Mouse (Mus musculus): Measurements from ENCODE around the gene Gm34653. TPM values are rescaled to one million over a fixed set of nuclear protein-coding genes. Genes with fewer than 3 reads are reported as not detected.
"Not testable (repeated sequence)": the region's sequence is repeated elsewhere in the genome, so short reads cannot be mapped to it uniquely, and the experiment has no call there.

The Gm34653 gene
- 0.13 TPM in 1 of 2 replicates, not detected in the other for polyA plus RNA-seq (2016; fragmentation: Nextera tagmentation; extraction: Ambion mirVana)

DNA sequence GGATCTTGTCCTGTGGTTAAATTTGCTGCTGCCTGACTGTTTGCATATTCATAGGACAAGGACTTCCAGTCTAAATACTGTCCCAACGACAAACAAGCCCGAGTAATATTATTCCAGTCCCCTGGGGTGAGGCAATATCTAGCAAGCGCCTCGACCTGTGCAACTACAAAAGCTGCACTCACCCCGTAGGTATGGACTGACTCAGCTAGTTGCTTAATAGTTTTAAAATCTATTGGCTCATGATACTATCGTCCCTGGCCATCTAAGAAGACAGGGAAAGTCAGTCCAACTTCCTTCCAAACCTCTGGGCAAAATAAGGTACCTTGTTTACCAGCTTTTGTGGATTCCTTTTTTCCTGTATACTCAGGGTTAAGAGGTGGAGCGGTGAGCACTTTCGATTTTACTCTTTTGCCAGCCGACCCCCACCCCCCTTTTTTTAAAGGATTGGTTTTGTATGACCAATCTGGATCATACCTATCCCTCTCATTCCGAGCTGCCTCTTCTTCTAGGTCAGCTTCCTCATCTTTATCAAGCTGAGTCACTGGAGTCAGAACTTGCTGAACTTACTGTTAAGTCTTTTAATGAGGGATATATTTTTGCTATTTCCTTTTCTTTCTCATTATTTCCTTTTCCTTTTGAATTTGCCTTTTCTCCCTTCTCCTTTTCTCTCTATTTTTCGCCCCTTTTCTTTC is at the start of gene Gm34653:
TSS of gene Gm34653 (plus strand) at position 242 of the 692 bp plus-strand sequence.
- not testable (repeated sequence) for ATAC-seq (ENCODE audit: insufficient number of reproducible peaks, insufficient read depth, low FRiP score, low TSS enrichment); H3K27me3 ChIP-seq; H3K27ac ChIP-seq; H3K9ac ChIP-seq; H3K4me3 ChIP-seq; H3K4me2 ChIP-seq (replicated peaks); H3K9me3 ChIP-seq; H3K36me3 ChIP-seq; H3K4me1 ChIP-seq
- WGBS = 71% methylated on average over 11 of the region's 11 CpGs

DNA sequence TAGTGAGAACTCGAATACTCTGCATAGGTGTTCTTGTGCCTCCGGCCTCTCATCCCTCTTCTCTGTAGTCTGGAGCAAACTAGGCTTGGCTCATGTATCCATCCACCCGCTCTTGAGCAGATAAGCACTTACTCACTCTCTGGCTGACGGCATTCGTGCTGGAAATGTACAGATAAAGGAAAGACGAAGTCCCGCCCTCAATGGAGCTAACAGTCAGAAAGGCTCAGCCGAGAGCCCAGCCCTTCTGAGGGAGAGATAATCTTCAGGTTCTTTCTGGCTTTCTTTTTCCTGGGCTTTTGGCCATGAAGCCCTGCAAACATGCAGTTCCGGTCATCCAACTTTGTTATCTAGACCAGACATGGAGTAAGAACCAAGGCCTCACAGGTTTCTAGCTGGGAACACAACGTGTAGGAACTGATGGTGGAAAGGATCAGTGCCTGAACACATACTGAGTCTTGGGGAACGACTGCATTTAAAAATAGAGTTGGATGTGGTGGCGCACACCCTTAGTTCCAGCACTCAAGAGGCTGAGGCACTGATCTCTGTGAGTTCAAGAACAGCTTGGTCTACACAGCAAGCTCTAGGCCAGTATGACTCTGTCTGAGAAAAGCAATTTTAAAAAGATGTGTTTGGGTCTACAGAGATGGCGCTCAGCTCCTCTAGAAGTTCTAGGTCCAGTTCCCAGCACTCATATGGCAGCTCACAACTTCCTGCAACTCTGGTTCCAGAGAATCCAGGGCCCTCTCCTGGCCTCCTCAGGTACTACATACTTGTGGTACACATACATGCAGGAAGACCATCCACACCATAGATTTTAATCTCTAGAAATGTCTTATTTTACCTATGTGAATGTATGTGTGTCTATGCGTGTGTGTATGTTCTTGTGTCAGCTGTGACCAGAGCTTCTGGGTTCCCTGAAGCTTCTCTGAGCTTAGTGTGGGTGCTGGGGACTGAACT is 49.5 kb upstream of the Gm34653 start:
- Histone ChIP-seq H3K4me3 (no peak overlapping the region), H3K27ac (no peak overlapping the region), H3K36me3 (peaks cover 58% of the 10 kb centered on the region), H3K27me3 (no peaks in the 10 kb centered on the region), H3K4me1 (no peaks in the 10 kb centered on the region), H3K4me2 (replicated peaks) (no peak overlapping the region), H3K9ac (no peak overlapping the region), H3K9me3 (no peaks in the 10 kb centered on the region)
- 91% methylated on average over 14 of the region's 14 CpGs for WGBS
- ATAC-seq (ENCODE audit: insufficient number of reproducible peaks, insufficient read depth, low FRiP score, low TSS enrichment) = no peak

GRCm38 (mm10) chr2:34784085-34784484 is 48.7 kb upstream of the Gm34653 start:
- 84% methylated on average over 2 of the region's 2 CpGs for WGBS
- H3K36me3 ChIP-seq = peaks cover 57% of the 10 kb centered on the region

GRCm38 (mm10) chr2:34790282-34790681 is 42.5 kb upstream of the Gm34653 start:
- Histone ChIP-seq H3K27ac (no peak overlapping the region), H3K9ac (no peak overlapping the region), H3K4me2 (replicated peaks) (no peak overlapping the region), H3K36me3 (peaks cover 41% of the 10 kb centered on the region), H3K27me3 (no peaks in the 10 kb centered on the region), H3K4me3 (no peak overlapping the region), H3K4me1 (no peaks in the 10 kb centered on the region), H3K9me3 (no peaks in the 10 kb centered on the region)
- 90% methylated on average over 8 of the region's 8 CpGs for WGBS
- ATAC-seq (ENCODE audit: insufficient number of reproducible peaks, insufficient read depth, low FRiP score, low TSS enrichment) = no peak

More at GRCm38 (mm10) chr2:34784085-34784484, 48.7 kb upstream of the Gm34653 start:
- ATAC-seq (ENCODE audit: insufficient number of reproducible peaks, insufficient read depth, low FRiP score, low TSS enrichment) = no peak
- H3K4me1 ChIP-seq = no peaks in the 10 kb centered on the region
- no peak overlapping the region for H3K4me3 ChIP-seq
- H3K9me3 ChIP-seq = no peaks in the 10 kb centered on the region
- no peak overlapping the region for H3K27ac ChIP-seq
- no peak overlapping the region for H3K9ac ChIP-seq
- no peaks in the 10 kb centered on the region for H3K27me3 ChIP-seq
- no peak overlapping the region for H3K4me2 ChIP-seq (replicated peaks)

DNA sequence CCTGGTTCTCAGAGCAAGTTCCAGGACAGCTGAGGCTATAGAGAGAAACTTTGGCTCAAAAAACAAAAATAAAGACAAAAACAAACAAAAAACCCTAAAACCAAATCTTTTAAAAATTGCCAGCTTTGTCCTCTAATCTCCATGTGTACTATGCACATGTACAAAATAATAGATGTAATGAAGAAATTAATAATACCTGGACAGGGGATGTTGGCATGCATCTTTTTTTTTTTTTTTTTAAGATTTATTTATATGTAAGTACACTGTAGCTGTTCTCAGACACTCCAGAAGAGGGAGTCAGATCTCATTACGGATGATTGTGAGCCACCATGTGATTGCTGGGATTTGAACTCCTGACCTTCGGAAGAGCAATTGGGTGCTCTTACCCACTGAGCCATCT is 40.3 kb upstream of the Gm34653 start:
- not testable (repeated sequence) for H3K4me1 ChIP-seq; H3K9me3 ChIP-seq; ATAC-seq (ENCODE audit: insufficient number of reproducible peaks, insufficient read depth, low FRiP score, low TSS enrichment); H3K27me3 ChIP-seq; H3K4me2 ChIP-seq (replicated peaks); H3K4me3 ChIP-seq; H3K9ac ChIP-seq; H3K27ac ChIP-seq
- WGBS = 93% methylated on average over 2 of the region's 2 CpGs
- peaks cover 32% of the 10 kb centered on the region for H3K36me3 ChIP-seq

DNA sequence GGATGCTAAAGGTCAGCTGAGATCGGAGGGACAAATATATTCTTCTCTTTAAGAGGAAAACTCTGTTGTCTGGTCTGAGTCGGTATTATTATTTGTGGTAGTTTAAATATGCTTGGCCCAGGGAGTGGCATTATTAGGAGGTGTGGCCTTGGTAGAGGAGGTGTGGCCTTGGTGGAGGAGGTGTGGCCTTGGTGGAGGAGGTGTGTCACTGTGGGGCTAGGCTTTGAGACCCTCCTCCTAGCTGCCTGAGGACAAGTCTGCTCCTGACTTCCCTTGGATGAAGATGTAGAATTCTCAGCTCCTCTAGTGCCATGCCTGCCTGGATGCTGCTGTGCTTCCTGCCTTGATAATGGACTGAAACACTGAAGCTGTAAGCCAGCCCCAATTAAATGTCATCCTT is 38.3 kb upstream of the Gm34653 start:
- Histone ChIP-seq H3K9ac (no peak overlapping the region), H3K4me1 (peaks cover 4% of the 10 kb centered on the region; the same call in 1 of the 2 replicates), H3K9me3 (no peaks in the 10 kb centered on the region), H3K27ac (no peak overlapping the region), H3K4me2 (replicated peaks) (no peak overlapping the region), H3K27me3 (no peaks in the 10 kb centered on the region), H3K36me3 (peaks cover 21% of the 10 kb centered on the region), H3K4me3 (no peak overlapping the region)
- 92% methylated on average over 2 of the region's 2 CpGs for WGBS
- no peak for ATAC-seq (ENCODE audit: insufficient number of reproducible peaks, insufficient read depth, low FRiP score, low TSS enrichment)

- ATAC-seq (ENCODE audit: insufficient number of reproducible peaks, insufficient read depth, low FRiP score, low TSS enrichment) = no peak
- no peaks in the 10 kb centered on the region for H3K9me3 ChIP-seq
- no peak overlapping the region for H3K4me2 ChIP-seq (replicated peaks)
- WGBS = 91% methylated on average over 7 of the region's 7 CpGs
- no peak overlapping the region for H3K9ac ChIP-seq
- no peak overlapping the region for H3K27ac ChIP-seq
- H3K27me3 ChIP-seq = no peaks in the 10 kb centered on the region
- H3K4me3 ChIP-seq = no peak overlapping the region
- peaks cover 4% of the 10 kb centered on the region; the same call in 1 of the 2 replicates for H3K4me1 ChIP-seq
- H3K36me3 ChIP-seq = peaks cover 14% of the 10 kb centered on the region
Observed at GRCm38 (mm10) chr2:34795426-34795825, 37.4 kb upstream of the Gm34653 start.

GRCm38 (mm10) chr2:34799357-34800256 is 33.2 kb upstream of the Gm34653 start, which contains the start of gene Rabepk:
Gene Rabepk (minus strand): TSS chr2:34799912.
- H3K36me3 ChIP-seq = peaks cover 4% of the 10 kb centered on the region; the same call in 1 of the 2 replicates
- H3K4me3 ChIP-seq = peak within 1 kb of the TSS; percentile 57
- no peaks in the 10 kb centered on the region for H3K27me3 ChIP-seq
- H3K4me2 ChIP-seq (replicated peaks) = peak within 1 kb of the TSS; percentile 65
- WGBS = 5% methylated on average over 44 of the region's 44 CpGs
- peaks cover 15% of the 10 kb centered on the region for H3K4me1 ChIP-seq
- H3K9ac ChIP-seq = peak within 1 kb of the TSS; percentile 55
- H3K27ac ChIP-seq = peak within 1 kb of the TSS; percentile 71
- H3K9me3 ChIP-seq = no peaks in the 10 kb centered on the region
- peak; percentile 71 for ATAC-seq (ENCODE audit: insufficient number of reproducible peaks, insufficient read depth, low FRiP score, low TSS enrichment)

GRCm38 (mm10) chr2:34800371-34800770 is 32.4 kb upstream of the Gm34653 start:
- Histone ChIP-seq H3K9me3 (no peaks in the 10 kb centered on the region), H3K27ac (0 out of 2 replicates have a peak overlapping the region, but pooled peaks have one; percentile 71), H3K4me3 (peak overlapping the region; percentile 57; the same call in 1 of the 2 replicates), H3K9ac (no peak overlapping the region), H3K27me3 (no peaks in the 10 kb centered on the region), H3K4me1 (peaks cover 15% of the 10 kb centered on the region), H3K4me2 (replicated peaks) (peak overlapping the region; percentile 65), H3K36me3 (peaks cover 2% of the 10 kb centered on the region; the same call in 1 of the 2 replicates)
- 80% methylated on average over 7 of the region's 7 CpGs for WGBS
- no peak for ATAC-seq (ENCODE audit: insufficient number of reproducible peaks, insufficient read depth, low FRiP score, low TSS enrichment)

DNA sequence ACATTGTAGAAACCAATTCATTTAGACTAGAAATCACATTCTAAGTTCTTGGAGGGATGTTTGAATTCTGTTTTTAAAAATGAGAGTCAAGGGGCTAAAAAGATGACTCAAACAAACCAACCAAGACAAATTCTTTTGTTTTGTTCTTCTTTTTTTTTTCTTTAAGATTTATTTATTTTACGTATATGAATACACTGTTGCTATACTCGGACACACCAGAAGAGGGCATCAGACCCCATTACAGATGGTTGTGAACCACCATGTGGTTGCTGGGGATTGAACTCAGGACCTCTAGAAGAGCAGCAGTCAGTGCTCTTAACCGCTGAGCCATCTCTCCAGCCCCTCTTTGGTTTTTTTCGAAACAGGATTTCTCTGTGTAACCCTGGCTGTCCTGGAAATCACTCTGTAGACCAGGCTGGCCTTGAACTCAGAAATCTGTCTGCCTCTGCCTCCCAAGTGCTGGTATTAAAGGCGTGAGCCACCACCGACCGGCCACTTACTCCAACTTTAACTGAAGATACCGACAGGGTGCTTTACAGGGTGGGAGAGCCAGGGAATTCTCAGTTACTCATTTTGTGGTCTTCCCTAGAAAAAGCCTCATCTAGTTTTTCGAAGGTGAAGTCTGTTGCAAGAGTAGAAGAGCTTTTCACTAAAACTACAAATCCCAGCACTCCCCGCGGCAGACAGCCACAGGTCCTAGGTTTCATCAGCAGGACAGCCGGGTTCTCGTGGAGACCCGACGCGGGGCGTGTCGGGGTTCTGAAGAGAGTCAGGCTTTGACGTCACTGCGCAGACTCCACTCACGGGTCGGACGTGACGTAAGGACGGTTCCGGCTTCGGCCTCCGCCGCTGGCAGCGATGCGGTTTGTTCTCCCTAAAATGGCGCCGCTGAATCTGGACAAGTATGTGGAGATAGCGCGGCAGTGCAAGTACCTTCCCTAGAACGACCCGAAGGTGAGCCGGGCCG is 31.0 kb upstream of the Gm34653 start:
- peak overlapping the region; percentile 88 for H3K27ac ChIP-seq
- H3K9ac ChIP-seq = peak overlapping the region; percentile 80
- H3K36me3 ChIP-seq = peaks cover 13% of the 10 kb centered on the region; the same call in 1 of the 2 replicates
- no peaks in the 10 kb centered on the region for H3K27me3 ChIP-seq
- H3K4me1 ChIP-seq = peaks cover 15% of the 10 kb centered on the region
- H3K4me3 ChIP-seq = peak overlapping the region; percentile 65
- H3K9me3 ChIP-seq = no peaks in the 10 kb centered on the region
- peak; percentile 92 for ATAC-seq (ENCODE audit: insufficient number of reproducible peaks, insufficient read depth, low FRiP score, low TSS enrichment)
- H3K4me2 ChIP-seq (replicated peaks) = peak overlapping the region; percentile 78
- 6% methylated on average over 39 of the region's 39 CpGs for WGBS

Measured in embryonic facial prominence, embryonic 12.5 days (tissue).